Comparison of ENCODE assay signal across 10 mouse cellular contexts in genomic region chr13:102745626-102746342, GRCm38 (mm10). TPM values are rescaled to one million over a fixed set of nuclear protein-coding genes. Genes with fewer than 3 reads are reported as not detected.
DNase-seq lines count a peak whose midpoint lies in the region; ATAC-seq lines count a peak whose summit lies in the region.
"Had no signal": no experiment of that assay in that cellular context is flagged by ENCODE, and none has a peak within 500 bp of the region (broad histone marks: within the 10 kb centered on the region; RNA-seq: fewer than 3 reads in every experiment).

No protein-coding gene starts in this region.

- no peaks in the 10 kb centered on the region for H3K27me3 ChIP-seq in kidney, embryonic 16.5 days (ENCODE audit: insufficient read depth, low read length)
- H3K27me3 ChIP-seq: limb, embryonic 15.5 days had no signal

- H3K36me3 ChIP-seq in kidney, embryonic 16.5 days (ENCODE audit: insufficient read depth, low read length), result peaks cover 19% of the 10 kb centered on the region; the same call in 1 of the 2 replicates

- 0 out of 2 replicates have a peak, but pooled peaks have one; percentile 35 for ATAC-seq in kidney, embryonic 16.5 days (ENCODE audit: low FRiP score, low TSS enrichment)
- ATAC-seq: hindbrain, embryonic 16.5 days had no signal

- H3K9ac ChIP-seq in kidney, embryonic 16.5 days (replicated peaks; ENCODE audit: low read length), result no peak overlapping the region
- H3K9ac ChIP-seq: limb, embryonic 15.5 days had no signal

- H3K9me3 ChIP-seq in kidney, embryonic 16.5 days (ENCODE audit: low read length), result no peaks in the 10 kb centered on the region
- H3K9me3 ChIP-seq: limb, embryonic 15.5 days had no signal

- no peak overlapping the region for H3K4me2 ChIP-seq in kidney, embryonic 16.5 days (replicated peaks; ENCODE audit: low read depth, low read length)
- H3K4me2 ChIP-seq: limb, embryonic 15.5 days had no signal

- no peak for DNase-seq in kidney, postnatal 36 days
- DNase-seq in right cerebral cortex, adult 2 months (ENCODE audit: low spot score in 2 of 2), result peak; percentile 65 to 84
- no peak for DNase-seq in right cerebral cortex, postnatal 14 days
- peak; percentile 58 to 76 for DNase-seq in frontal cortex, postnatal 36 days (ENCODE audit: low spot score in 2 of 2)
- peak; percentile 67 to 83 for DNase-seq in right cerebral cortex, postnatal 36 days (ENCODE audit: low spot score in 2 of 2)
- DNase-seq in spleen, adult 12 weeks (ENCODE audit: low spot score), result no peak
- no peak for DNase-seq in spleen, postnatal 4 days (ENCODE audit: low spot score in 2 of 2)

- no peak overlapping the region for H3K27ac ChIP-seq in kidney, embryonic 16.5 days (ENCODE audit: low read length)
- H3K27ac ChIP-seq: limb, embryonic 15.5 days had no signal

- no peak overlapping the region for H3K4me3 ChIP-seq in kidney, embryonic 16.5 days (ENCODE audit: low read length)
- H3K4me3 ChIP-seq: limb, embryonic 15.5 days had no signal

- no peaks in the 10 kb centered on the region for H3K4me1 ChIP-seq in kidney, embryonic 16.5 days (ENCODE audit: insufficient read depth, low read length)
- H3K4me1 ChIP-seq: limb, embryonic 15.5 days had no signal

- 87% methylated on average over 9 of the region's 9 CpGs for WGBS in kidney, embryonic 16.5 days

RNA-seq across cellular contexts. Expression of gene Cd180, which starts 52.4 kb away (rescaled TPM):
- 0.24 and 0.29 TPM in 2 replicates for polyA plus RNA-seq in kidney, embryonic 16.5 days (2015; fragmentation: Nextera tagmentation; extraction: Ambion mirVana)

Comparison
In these comparisons a context has a peak if more than half of its experiments do, and no peak if none do; other contexts are left out.
1. DNase-seq: peak in right cerebral cortex, adult 2 months (2 of 2), frontal cortex, postnatal 36 days (2 of 2) and right cerebral cortex, postnatal 36 days (2 of 2); none in kidney, postnatal 36 days (0 of 2), right cerebral cortex, postnatal 14 days (single experiment), spleen, adult 12 weeks (single experiment) and spleen, postnatal 4 days (0 of 2).